In the genomic region with DNA sequence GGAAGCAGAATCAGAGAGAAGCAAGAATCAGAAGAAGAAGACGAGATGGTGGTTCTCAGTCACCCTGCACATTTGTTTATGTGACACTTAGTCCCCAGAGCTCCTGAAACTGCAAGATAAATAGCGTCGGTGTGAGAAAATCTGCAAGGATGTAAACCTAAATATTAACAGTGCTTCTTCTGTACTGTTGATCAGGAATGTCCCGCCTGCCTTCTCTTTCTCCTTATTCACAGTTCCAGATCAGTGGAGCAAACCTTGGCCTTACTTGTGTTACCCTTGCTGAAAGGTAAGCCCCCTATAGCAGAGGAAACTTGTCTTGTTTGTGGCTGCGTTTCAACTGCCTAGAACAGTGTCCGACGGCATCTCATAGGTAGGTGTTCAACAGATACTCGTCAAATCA, we compare ENCODE assay signal across 22 mouse cellular contexts.
"Had no signal": no experiment of that assay in that cellular context is flagged by ENCODE, and none has a peak within 500 bp of the region (broad histone marks: within the 10 kb centered on the region; RNA-seq: fewer than 3 reads in every experiment).

No protein-coding gene starts in this region.

- H3K4me1 ChIP-seq: lung, embryonic 15.5 days; stomach, embryonic 15.5 days had no signal

- H3K4me3 ChIP-seq: hindbrain, embryonic 15.5 days; limb, embryonic 10.5 days; limb, embryonic 13.5 days; liver, embryonic 12.5 days; liver, embryonic 15.5 days; lung, embryonic 15.5 days; megakaryocyte, embryonic 14.5 days; midbrain, embryonic 10.5 days; myocyte; neural tube, embryonic 13.5 days; stomach, embryonic 15.5 days had no signal

- H3K27me3 ChIP-seq: hindbrain, embryonic 15.5 days; limb, embryonic 13.5 days; liver, embryonic 12.5 days; liver, embryonic 15.5 days; lung, embryonic 15.5 days; neural tube, embryonic 13.5 days; stomach, embryonic 15.5 days had no signal

- DNase-seq: layer of hippocampus, adult 9-11 months; liver; lung, adult 18-20 months; lung, postnatal 10 days; lung, postnatal 36 days; midbrain, embryonic 14.5 days; retina, postnatal 1 day; right cerebral cortex, postnatal 25 days; spleen, adult 18-20 months; thymus, postnatal 25 days had no signal

- H3K9me3 ChIP-seq: hindbrain, embryonic 15.5 days; limb, embryonic 10.5 days; limb, embryonic 13.5 days; liver, embryonic 12.5 days; liver, embryonic 15.5 days; lung, embryonic 15.5 days; neural tube, embryonic 13.5 days; stomach, embryonic 15.5 days had no signal

- H3K27ac ChIP-seq: hindbrain, embryonic 15.5 days; limb, embryonic 10.5 days; limb, embryonic 13.5 days; liver, embryonic 12.5 days; liver, embryonic 15.5 days; lung, embryonic 15.5 days; midbrain, embryonic 10.5 days; neural tube, embryonic 13.5 days; stomach, embryonic 15.5 days had no signal

- ATAC-seq: intestine, postnatal 0 days; liver, embryonic 12.5 days had no signal

- H3K9ac ChIP-seq: hindbrain, embryonic 15.5 days; limb, embryonic 13.5 days; liver, embryonic 12.5 days; liver, embryonic 15.5 days; lung, embryonic 15.5 days; neural tube, embryonic 13.5 days; stomach, embryonic 15.5 days had no signal

- H3K36me3 ChIP-seq: hindbrain, embryonic 15.5 days; limb, embryonic 10.5 days; limb, embryonic 13.5 days; liver, embryonic 12.5 days; liver, embryonic 15.5 days; lung, embryonic 15.5 days; midbrain, embryonic 10.5 days; neural tube, embryonic 13.5 days; stomach, embryonic 15.5 days had no signal

- H3K4me2 ChIP-seq: hindbrain, embryonic 15.5 days; limb, embryonic 13.5 days; liver, embryonic 12.5 days; liver, embryonic 15.5 days; lung, embryonic 15.5 days; neural tube, embryonic 13.5 days; stomach, embryonic 15.5 days had no signal
